Mouse (Mus musculus) limb, embryonic 10.5 days (tissue): Measurements from ENCODE around the gene Ccl28. TPM values are rescaled to one million over a fixed set of nuclear protein-coding genes. Genes with fewer than 3 reads are reported as not detected.
"Not testable (repeated sequence)": the region's sequence is repeated elsewhere in the genome, so short reads cannot be mapped to it uniquely, and the experiment has no call there.

Experiments
- DNase-seq: peaks from one replicate; pipeline ENCODE4 v3.0.0-alpha.2; 2017; ENCODE audit warnings: low spot score
- H3K27ac ChIP-seq: fragments of 300-500 bp; sonication (generic); 2 replicates; pipeline ENCODE4 v1.5.1; 2016; ENCODE audit warnings: mild to moderate bottlenecking
- H3K27me3 ChIP-seq: fragments of 300-500 bp; sonication (generic); 2 replicates; pipeline ENCODE4 v1.6.1; 2016; ENCODE audit warnings: low read depth, mild to moderate bottlenecking; ENCODE audit not compliant: poor library complexity, severe bottlenecking
- H3K36me3 ChIP-seq: fragments of 300-500 bp; sonication (generic); 2 replicates; pipeline ENCODE4 v1.6.1; 2016; ENCODE audit warnings: mild to moderate bottlenecking, moderate library complexity
- H3K4me1 ChIP-seq: fragments of 300-500 bp; sonication (generic); 2 replicates; pipeline ENCODE4 v1.6.1; 2016
- H3K4me3 ChIP-seq: fragments of 300-500 bp; sonication (generic); 2 replicates; pipeline ENCODE4 v1.5.1; 2016; ENCODE audit warnings: mild to moderate bottlenecking, moderate library complexity
- H3K9me3 ChIP-seq: fragments of 300-500 bp; sonication (generic); replicated peaks from 2 replicates; pipeline ENCODE4 v1.6.1; 2016; ENCODE audit warnings: mild to moderate bottlenecking
- WGBS: fragments of 180-500 bp; shearing (Covaris S2); methylation state at CpG from one replicate; pipeline ENCODE4 v1.1.7; 2016; 5-methylcytosine and 5-hydroxymethylcytosine counted together
- polyA plus RNA-seq: library from polyadenylated mRNA; unstranded; fragments of >200 nt; fragmentation: Nextera tagmentation; extraction: Ambion mirVana; gene quantifications from 2 replicates; pipeline ENCODE4 v1.2.1, GENCODE M21; 2016

The Ccl28 gene
- polyA plus RNA-seq: 0.05 and 0.10 TPM in 2 replicates

DNA sequence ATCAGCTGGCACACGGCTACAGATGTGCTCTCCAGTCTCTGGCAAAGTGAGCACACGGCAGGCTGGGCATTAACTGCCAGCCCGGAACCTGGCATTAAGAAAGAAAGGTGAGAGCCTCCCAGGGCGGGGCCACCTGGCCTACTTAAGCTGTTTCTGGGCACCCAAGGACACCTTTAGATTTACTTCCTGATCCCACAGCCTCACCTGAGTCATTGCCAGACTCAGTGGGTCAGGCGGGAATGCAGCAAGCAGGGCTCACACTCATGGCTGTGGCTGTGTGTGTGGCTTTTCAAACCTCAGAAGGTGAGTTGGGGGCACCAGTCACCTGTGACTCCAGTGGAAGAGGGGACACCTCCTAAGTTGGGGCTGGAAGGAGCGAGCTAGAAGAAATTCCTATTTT is at the start of gene Ccl28:
Gene Ccl28 (plus strand): TSS at position 186 of the 400 bp plus-strand sequence.
- H3K9me3 ChIP-seq: no peaks in the 10 kb centered on the region
- no peak within 1 kb of the TSS for H3K27ac ChIP-seq
- no peaks in the 10 kb centered on the region for H3K4me1 ChIP-seq
- DNase-seq: no peak
- H3K4me3 ChIP-seq: no peak within 1 kb of the TSS
- no peaks in the 10 kb centered on the region for H3K27me3 ChIP-seq
- WGBS: 87% methylated on average over 6 of the region's 6 CpGs
- H3K36me3 ChIP-seq: no peaks in the 10 kb centered on the region

DNA sequence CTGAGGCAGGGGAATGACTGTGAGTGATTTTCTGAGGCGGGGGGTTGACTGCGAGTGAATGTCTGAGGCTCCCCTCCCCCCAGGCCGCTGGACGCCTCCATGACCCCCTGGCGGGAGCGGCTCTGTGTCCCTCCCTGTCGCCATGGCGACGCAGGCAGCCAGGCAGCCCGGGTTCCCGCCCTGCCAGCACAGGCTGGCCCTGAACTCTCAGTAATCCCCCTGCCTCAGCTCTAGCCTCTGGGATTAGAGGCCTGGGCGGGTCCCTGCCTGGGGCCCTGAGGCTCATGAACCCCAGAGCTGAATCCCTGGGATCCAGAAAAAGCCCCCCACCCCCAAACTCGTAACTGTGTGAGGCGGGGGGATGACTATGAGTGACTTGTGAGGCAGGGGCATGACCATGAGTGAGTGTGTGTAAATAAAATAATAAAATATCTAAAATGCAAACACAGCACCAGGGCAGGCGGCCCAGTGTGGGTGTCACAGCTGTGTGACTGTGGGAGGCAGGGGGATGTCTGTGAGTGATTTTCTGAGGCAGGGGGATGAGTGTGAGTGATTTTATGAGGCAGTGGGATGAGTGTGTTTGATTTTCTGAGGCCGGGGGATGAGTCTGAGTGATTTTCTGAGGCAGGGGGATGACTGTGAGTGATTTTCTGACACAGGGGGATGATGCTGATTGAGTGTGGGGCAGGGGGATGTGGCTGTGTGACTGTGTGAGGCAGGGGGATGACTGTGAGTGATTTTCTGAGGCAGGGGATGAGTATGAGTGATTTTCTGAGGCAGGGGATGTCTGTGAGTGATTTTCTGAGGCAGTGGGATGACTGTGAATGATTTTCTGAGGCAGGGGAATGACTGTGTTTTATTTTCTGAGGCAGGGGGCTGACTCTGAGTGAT is 27.1 kb upstream of the Ccl28 start:
- WGBS: 70% methylated on average over 16 of the region's 16 CpGs
- H3K27ac ChIP-seq, H3K36me3 ChIP-seq, H3K27me3 ChIP-seq, H3K4me3 ChIP-seq, H3K4me1 ChIP-seq: not testable (repeated sequence)
- DNase-seq: peak; percentile 74
- peaks cover 18% of the 10 kb centered on the region for H3K9me3 ChIP-seq

DNA sequence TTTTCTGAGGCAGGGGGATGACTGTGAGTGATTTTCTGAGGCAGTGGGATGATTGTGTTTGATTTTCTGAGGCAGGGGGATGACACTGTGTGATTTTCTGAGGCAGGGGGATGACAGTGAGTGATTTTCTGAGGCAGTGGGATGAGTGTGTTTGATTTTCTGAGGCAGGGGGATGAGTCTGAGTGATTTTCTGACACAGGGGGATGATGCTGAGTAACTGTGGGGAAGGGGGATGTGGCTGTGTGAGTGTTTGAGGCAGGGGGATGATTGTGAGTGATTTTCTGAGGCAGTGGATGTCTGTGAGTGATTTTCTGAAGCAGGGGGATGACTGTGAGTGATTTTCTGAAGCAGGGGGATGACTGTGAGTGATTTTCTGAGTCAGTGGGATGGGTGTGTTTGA is 25.2 kb upstream of the Ccl28 start:
- not testable (repeated sequence) for H3K27ac ChIP-seq, H3K36me3 ChIP-seq, H3K4me3 ChIP-seq, H3K27me3 ChIP-seq, H3K4me1 ChIP-seq
- DNase-seq: peak; percentile 53
- peaks cover 20% of the 10 kb centered on the region for H3K9me3 ChIP-seq

DNA sequence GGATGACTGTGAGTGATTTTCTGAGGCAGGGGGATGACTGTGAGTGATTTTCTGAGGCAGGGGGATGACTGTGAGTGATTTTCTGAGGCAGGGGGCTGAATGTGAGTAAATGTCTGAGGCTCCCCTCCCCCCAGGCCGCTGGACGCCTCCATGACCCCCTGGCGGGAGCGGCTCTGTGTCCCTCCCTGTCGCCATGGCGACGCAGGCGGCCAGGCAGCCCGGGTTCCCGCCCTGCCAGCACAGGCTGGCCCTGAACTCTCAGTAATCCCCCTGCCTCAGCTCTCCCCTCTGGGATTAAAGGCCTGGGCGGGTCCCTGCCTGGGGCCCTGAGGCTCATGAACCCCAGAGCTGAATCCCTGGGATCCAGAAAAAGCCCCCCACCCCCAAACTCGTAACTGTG is 24.6 kb upstream of the Ccl28 start:
- H3K4me1 ChIP-seq, H3K27me3 ChIP-seq, H3K27ac ChIP-seq, H3K36me3 ChIP-seq, H3K4me3 ChIP-seq, DNase-seq: not testable (repeated sequence)
- H3K9me3 ChIP-seq: peaks cover 22% of the 10 kb centered on the region
- 77% methylated on average over 12 of the region's 12 CpGs for WGBS

DNA sequence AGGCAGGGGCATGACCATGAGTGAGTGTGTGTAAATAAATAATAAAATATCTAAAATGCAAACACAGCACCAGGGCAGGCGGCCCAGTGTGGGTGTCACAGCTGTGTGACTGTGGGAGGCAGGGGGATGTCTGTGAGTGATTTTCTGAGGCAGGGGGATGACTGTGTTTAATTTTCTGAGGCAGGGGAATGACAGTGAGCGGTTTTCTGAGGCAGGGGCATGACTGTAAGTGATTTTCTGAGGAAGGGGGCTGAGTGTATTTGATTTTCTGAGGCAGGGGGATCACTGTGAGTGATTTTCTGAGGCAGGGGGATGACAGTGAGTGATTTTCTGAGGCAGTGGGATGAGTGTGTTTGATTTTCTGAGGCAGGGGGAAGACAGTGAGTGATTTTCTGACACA is 24.1 kb upstream of the Ccl28 start:
- not testable (repeated sequence) for H3K27me3 ChIP-seq, DNase-seq, H3K36me3 ChIP-seq, H3K27ac ChIP-seq, H3K4me1 ChIP-seq, H3K4me3 ChIP-seq
- WGBS: 67% methylated on average over 2 of the region's 2 CpGs
- peaks cover 24% of the 10 kb centered on the region for H3K9me3 ChIP-seq

DNA sequence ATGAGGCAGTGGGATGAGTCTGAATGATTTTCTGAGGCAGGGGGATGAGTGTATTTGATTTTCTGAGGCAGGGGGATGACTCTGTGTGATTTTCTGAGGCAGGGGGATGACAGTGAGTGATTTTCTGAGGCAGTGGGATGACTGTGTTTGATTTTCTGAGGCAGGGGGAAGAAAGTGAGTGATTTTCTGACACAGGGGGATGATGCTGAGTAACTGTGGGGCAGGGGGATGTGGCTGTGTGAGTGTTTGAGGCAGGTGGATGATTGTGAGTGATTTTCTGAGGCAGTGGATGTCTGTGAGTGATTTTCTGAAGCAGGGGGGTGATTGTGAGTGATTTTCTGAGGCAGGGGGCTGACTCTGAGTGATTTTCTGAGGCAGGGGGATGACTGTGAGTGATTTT is 23.5 kb upstream of the Ccl28 start:
- not testable (repeated sequence) for H3K36me3 ChIP-seq, H3K4me1 ChIP-seq, H3K27ac ChIP-seq, H3K27me3 ChIP-seq, H3K4me3 ChIP-seq
- peak; percentile 88 for DNase-seq
- peaks cover 24% of the 10 kb centered on the region for H3K9me3 ChIP-seq

DNA sequence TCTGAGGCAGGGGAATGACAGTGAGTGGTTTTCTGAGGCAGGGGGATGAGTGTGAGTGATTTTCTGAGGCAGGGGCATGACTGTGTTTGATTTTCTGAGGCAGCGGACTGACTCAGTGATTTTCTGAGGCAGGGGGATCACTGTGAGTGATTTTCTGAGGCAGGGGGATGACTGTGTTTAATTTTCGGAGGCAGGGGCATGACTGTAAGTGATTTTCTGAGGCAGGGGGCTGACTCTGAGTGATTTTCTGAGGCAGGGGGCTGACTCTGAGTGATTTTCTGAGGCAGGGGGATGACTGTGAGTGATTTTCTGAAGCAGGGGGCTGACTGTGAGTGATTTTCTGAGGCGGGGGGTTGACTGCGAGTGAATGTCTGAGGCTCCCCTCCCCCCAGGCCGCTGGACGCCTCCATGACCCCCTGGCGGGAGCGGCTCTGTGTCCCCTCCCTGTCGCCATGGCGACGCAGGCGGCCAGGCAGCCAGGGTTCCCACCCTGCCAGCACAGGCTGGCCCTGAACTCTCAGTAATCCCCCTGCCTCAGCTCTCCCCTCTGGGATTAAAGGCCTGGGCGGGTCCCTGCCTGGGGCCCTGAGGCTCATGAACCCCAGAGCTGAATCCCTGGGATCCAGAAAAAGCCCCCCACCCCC is 20.8 kb upstream of the Ccl28 start:
- peak; percentile 75 for DNase-seq

DNA sequence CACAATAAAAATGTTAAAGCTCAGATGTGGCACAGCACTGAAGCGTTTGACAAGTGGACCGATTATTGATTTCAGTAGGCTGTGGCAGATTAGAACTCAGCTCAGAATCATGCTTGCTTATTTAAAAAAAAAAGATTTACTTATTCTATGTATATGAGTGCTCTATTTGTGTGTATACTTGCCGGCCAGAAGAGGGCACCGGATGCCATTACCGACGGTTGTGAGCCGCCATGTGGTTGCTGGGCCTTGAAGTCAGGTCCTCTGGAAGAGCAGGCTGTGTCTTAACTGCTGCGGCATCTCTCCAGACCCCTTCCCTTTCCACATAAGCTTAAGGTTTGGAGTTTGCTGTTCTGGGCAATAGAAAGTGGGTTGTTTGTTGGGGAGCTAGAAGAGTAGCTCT is 19.7 kb upstream of the Ccl28 start:
- not testable (repeated sequence) for H3K4me1 ChIP-seq, DNase-seq, H3K27me3 ChIP-seq, H3K27ac ChIP-seq, H3K4me3 ChIP-seq, H3K36me3 ChIP-seq, H3K9me3 ChIP-seq
- 95% methylated on average over 8 of the region's 8 CpGs for WGBS

More for the DNA sequence above, 20.8 kb upstream of the Ccl28 start:
- H3K27ac ChIP-seq, H3K27me3 ChIP-seq, H3K36me3 ChIP-seq, H3K4me3 ChIP-seq, H3K4me1 ChIP-seq: not testable (repeated sequence)
- peaks cover 14% of the 10 kb centered on the region for H3K9me3 ChIP-seq
- 57% methylated on average over 13 of the region's 13 CpGs for WGBS

DNA sequence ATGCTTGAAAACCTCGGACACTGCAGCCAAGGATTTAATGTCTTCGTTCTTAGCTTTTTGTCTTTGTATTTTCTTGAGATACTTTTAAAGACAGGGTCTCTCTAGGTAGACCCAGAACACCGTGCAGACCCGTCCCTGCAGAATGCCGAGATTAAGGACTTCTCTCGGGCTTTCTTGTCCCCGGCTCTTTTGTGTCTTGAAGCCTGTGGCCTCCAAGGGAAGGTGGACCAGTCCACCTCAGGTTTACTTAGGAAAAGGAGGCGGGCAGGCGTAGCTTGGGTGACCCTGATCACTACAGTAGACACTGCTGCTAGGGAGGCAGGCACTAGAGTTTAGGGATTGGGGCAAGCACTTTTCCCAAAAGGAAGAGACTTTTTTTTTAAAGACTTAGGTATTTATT is 19.3 kb upstream of the Ccl28 start:
- H3K4me3 ChIP-seq, DNase-seq, H3K36me3 ChIP-seq, H3K27me3 ChIP-seq, H3K27ac ChIP-seq, H3K9me3 ChIP-seq, H3K4me1 ChIP-seq: not testable (repeated sequence)
- 95% methylated on average over 8 of the region's 9 CpGs for WGBS

DNA sequence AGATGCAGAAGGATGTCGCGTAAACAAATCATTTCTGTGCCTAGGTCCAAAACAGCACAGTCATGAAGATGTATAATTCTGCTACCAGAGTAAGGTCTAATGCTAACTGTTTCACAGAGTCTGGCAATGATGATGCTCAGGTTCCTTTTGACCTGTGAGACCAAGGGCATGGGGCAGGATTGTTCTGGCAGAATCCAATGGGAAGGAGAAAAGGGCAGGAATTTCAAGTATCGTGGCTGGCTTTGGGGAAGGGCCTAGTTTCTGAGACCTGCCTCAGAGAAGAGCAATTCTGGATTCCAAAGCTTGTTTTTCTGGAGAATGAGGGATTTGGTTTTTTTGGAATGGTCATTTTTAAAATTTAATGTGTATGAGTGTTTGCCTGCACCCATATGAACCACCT is 4.8 kb upstream of the Ccl28 start:
- H3K27ac ChIP-seq: no peak overlapping the region
- H3K27me3 ChIP-seq: no peaks in the 10 kb centered on the region
- H3K9me3 ChIP-seq: no peaks in the 10 kb centered on the region
- WGBS: 98% methylated on average over 3 of the region's 3 CpGs
- H3K4me3 ChIP-seq: no peak overlapping the region
- no peaks in the 10 kb centered on the region for H3K4me1 ChIP-seq
- DNase-seq: no peak
- H3K36me3 ChIP-seq: no peaks in the 10 kb centered on the region

DNA sequence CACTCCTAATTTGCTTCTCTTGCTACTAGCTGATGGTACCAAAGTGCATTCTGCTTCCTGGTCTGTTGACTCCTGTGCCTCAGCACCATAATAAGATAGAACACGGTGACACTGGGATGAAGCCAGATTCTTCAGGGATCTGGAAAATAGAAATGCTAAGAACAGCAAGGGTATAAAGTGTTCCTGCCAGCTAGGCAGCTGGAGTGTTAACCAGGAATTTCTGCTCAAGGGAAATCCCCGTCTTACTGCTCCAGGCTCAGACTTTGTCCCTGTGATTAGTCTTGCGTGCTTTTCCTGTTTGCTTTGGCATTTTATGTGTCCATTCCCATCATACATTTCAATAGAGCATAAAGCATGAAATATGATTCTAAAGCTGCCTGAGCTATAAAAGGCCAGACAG is 3.9 kb upstream of the Ccl28 start:
- Histone ChIP-seq H3K27ac (no peak overlapping the region), H3K4me3 (no peak overlapping the region), H3K36me3 (no peaks in the 10 kb centered on the region), H3K27me3 (no peaks in the 10 kb centered on the region), H3K9me3 (no peaks in the 10 kb centered on the region), H3K4me1 (no peaks in the 10 kb centered on the region)
- no peak for DNase-seq
- 87% methylated on average over 3 of the region's 3 CpGs for WGBS

DNA sequence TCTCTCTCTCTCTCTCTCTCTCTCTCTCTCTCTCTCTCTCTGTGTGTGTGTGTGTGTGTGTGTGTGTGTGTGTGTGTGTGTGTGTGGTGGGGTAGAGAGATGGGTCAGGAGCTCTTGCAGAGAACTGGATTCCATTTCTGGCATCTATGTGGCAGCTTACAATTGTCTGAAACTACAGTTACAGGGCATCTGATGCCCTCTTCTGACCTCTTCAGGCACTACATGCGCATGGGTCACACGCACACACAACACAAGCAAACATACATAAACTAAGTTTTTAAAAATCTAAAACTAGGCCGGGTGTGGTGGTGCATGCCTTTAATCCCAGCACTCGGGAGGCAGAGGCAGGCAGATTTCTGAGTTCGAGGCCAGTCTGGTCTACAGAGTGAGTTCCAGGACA is 2.3 kb downstream of the Ccl28 start:
- H3K4me3 ChIP-seq, DNase-seq, H3K27me3 ChIP-seq, H3K27ac ChIP-seq, H3K4me1 ChIP-seq, H3K36me3 ChIP-seq, H3K9me3 ChIP-seq: not testable (repeated sequence)
- 88% methylated on average over 5 of the region's 5 CpGs for WGBS

DNA sequence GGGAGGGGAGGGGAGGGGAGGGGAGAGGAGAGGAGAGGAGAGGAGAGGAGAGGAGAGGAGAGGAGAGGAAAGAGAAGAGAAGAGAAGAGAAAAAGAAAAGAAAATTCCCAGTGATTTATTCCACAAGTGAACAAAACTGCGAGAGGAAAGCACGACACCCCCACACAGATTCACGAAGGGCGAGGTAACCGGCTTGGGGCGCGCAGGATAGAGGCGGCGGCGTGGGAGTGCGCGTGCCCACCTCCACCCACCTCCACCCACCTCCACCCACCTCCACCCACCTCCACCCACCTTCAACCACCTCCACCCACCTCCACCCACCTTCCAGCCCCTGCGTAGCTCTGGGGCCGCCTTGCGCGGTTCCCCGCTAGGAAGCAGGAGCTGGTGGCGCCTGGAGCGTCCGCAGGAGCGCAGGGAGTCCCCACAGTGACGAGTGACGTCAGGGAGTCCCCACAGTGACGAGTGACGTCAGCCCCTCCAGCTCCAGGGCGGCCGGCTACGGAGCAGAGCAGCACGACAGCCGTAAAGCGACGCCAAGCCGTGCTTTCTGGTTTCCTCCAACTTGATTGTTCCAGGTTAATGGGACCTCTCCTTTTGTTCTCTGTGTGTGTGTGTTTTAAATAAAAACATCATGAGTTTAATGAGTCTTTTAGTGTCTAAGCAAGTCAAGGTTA is 8.0 kb downstream of the Ccl28 start:
- Histone ChIP-seq H3K4me1 (no peaks in the 10 kb centered on the region), H3K9me3 (no peaks in the 10 kb centered on the region), H3K27me3 (no peaks in the 10 kb centered on the region), H3K27ac (peak overlapping the region; percentile 85), H3K4me3 (peak overlapping the region; percentile 67), H3K36me3 (no peaks in the 10 kb centered on the region)
- WGBS: 13% methylated on average over 33 of the region's 33 CpGs
- DNase-seq: peak; percentile 94
